Mouse (Mus musculus): ENCODE results near the gene Gse1.

Gse1 gene

GRCm38 (mm10) chr8:120273430-120273829 lies 45.2 kb downstream of the Gse1 start:
- DNase-seq (ENCODE audit: low read depth, low spot score): no peak

GRCm38 (mm10) chr8:120276051-120276890 lies 48.0 kb downstream of the Gse1 start:
- no peak for DNase-seq (ENCODE audit: low read depth, low spot score)

- no peak for DNase-seq (ENCODE audit: low read depth, low spot score)
These were observed 48.7 kb downstream of the Gse1 start for GRCm38 (mm10) chr8:120276891-120277426.

- DNase-seq (ENCODE audit: low read depth, low spot score): no peak
These were observed 49.8 kb downstream of the Gse1 start for GRCm38 (mm10) chr8:120278009-120278408.

- no peak for DNase-seq (ENCODE audit: low read depth, low spot score)
These were observed 51.2 kb downstream of the Gse1 start for GRCm38 (mm10) chr8:120279418-120279817.

GRCm38 (mm10) chr8:120281487-120281886 lies 53.2 kb downstream of the Gse1 start:
- no peak for DNase-seq (ENCODE audit: low read depth, low spot score)

GRCm38 (mm10) chr8:120282465-120282864 lies 54.2 kb downstream of the Gse1 start:
- no peak for DNase-seq (ENCODE audit: low read depth, low spot score)

- no peak for DNase-seq (ENCODE audit: low read depth, low spot score)
These were observed 56.0 kb downstream of the Gse1 start for GRCm38 (mm10) chr8:120284265-120284664.

- no peak for DNase-seq (ENCODE audit: low read depth, low spot score)
These were observed 56.8 kb downstream of the Gse1 start for GRCm38 (mm10) chr8:120285033-120285432.

- DNase-seq (ENCODE audit: low read depth, low spot score): no peak
These were observed 57.6 kb downstream of the Gse1 start for GRCm38 (mm10) chr8:120285878-120286277.

- no peak for DNase-seq (ENCODE audit: low read depth, low spot score)
These were observed 60.1 kb downstream of the Gse1 start for GRCm38 (mm10) chr8:120288122-120288908.

- DNase-seq (ENCODE audit: low read depth, low spot score): no peak
These were observed 60.9 kb downstream of the Gse1 start for GRCm38 (mm10) chr8:120289191-120289590.

- no peak for DNase-seq (ENCODE audit: low read depth, low spot score)
These were observed 61.5 kb downstream of the Gse1 start for GRCm38 (mm10) chr8:120289698-120290181.

GRCm38 (mm10) chr8:120290614-120291013 lies 62.4 kb downstream of the Gse1 start:
- DNase-seq (ENCODE audit: low read depth, low spot score): no peak

GRCm38 (mm10) chr8:120291650-120292049 lies 63.4 kb downstream of the Gse1 start:
- DNase-seq (ENCODE audit: low read depth, low spot score): no peak

- no peak for DNase-seq (ENCODE audit: low read depth, low spot score)
These were observed 64.3 kb downstream of the Gse1 start for GRCm38 (mm10) chr8:120292316-120293107.

- no peak for DNase-seq (ENCODE audit: low read depth, low spot score)
These were observed 65.4 kb downstream of the Gse1 start for GRCm38 (mm10) chr8:120293421-120294357.

- no peak for DNase-seq (ENCODE audit: low read depth, low spot score)
These were observed 67.0 kb downstream of the Gse1 start for GRCm38 (mm10) chr8:120294982-120295870.

- DNase-seq (ENCODE audit: low read depth, low spot score): no peak
These were observed 68.7 kb downstream of the Gse1 start for GRCm38 (mm10) chr8:120297000-120297399.

All from telencephalon, adult 2 months (tissue).